Mouse (Mus musculus): ENCODE data around the gene Invs. TPM values are rescaled to one million over a fixed set of nuclear protein-coding genes. Genes with fewer than 3 reads are reported as not detected.

The Invs gene
- total RNA-seq (2017) = 10.6 and 12.2 TPM in 2 replicates

DNA sequence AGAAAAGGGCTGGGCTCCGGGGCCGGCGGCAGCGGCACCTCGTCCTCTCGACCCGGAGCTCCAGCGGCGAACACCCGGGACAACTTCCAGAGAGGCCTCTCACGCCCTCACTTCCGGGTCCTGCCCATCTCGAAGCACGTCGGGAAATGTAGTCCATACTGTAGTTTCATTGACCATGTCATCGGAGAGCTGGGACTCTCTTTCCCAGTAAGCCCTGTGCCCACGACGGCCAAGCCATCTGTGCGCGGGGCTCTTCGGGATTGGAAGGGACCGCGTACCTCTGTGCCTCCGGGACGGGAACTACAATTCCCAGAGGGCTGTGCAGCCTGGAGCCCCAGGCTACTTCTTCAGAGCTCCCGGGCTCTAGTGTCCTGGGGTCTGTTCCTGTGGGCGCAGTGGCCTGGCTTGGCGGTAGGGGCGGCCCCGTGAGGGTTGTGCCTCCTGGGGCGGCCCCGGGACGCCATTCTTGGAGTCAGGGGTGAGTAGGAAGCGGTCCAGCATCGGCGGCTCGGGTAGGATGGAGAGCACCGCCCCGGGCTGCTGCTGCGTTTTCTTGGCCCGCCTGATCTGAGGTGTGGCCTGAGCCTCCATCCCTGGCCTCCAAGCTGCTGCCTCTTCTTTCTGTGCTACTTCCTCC lies at the start of gene Invs, which contains the start of gene Erp44:
Invs (plus strand) TSS at position 263 of the 637 bp plus-strand sequence.
Erp44 (minus strand) TSS at position 61 of the 637 bp plus-strand sequence.
- peak; percentile 99 for ATAC-seq (ENCODE audit: extremely low read depth, insufficient number of reproducible peaks, low FRiP score, poor library complexity, severe bottlenecking)

DNA sequence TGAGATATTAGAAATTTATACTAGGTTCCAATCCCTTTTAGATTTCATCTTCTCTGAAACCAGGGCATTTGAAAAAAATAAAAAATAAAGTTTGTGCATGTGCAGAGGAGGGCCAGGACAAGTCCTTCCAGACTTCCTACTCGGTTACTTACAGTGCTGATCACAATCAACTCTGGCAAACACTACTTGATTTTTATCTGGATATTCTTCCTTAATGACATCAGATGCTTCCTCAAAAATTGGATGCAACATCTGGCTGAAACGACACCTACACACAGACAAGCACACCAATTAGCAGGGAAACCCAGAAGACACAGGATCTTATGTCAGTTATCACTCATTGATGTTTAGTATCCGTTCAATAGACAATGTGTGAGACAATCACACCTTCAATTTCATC lies 42.8 kb upstream of the Invs start:
- no peak for ATAC-seq (ENCODE audit: extremely low read depth, insufficient number of reproducible peaks, low FRiP score, poor library complexity, severe bottlenecking)

DNA sequence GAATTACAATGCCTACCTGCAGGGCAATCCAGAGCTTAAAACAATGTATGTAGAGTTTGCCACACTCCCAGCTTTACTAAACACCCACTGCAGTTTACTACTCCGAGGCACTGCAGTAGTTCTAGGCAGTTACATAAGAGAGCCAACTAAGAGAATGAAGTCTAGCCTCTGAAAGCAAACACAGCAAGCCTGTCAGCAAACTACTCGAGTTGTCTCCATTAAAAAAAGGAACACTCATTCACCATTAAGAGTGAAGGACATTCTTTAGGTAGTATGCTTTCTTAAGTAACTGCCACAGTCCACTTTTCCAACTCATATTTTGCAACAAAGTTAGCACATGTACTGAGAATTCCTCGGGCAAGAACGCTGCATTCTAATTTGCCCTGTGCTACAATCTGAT lies 40.5 kb upstream of the Invs start:
- ATAC-seq (ENCODE audit: extremely low read depth, insufficient number of reproducible peaks, low FRiP score, poor library complexity, severe bottlenecking) = no peak

DNA sequence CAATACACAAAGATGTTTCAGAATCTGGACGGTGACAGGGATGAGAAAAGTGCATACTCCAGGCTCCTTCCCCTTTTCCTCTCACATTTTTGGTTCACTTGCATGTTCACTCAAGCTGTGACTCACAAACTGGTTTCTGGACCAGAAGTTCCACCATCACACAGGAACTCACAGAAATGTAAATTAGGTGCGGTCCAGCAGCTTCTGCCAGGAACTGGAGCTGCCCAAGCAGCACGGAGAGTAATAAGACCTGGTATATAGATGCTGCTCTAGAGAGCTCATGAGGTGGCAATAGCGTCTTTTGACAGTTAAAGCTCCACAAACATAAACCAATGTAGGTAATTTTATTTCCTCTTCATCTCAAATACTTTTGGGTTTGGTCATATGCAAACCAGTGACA lies 37.1 kb upstream of the Invs start:
- peak; percentile 93 for ATAC-seq (ENCODE audit: extremely low read depth, insufficient number of reproducible peaks, low FRiP score, poor library complexity, severe bottlenecking)

DNA sequence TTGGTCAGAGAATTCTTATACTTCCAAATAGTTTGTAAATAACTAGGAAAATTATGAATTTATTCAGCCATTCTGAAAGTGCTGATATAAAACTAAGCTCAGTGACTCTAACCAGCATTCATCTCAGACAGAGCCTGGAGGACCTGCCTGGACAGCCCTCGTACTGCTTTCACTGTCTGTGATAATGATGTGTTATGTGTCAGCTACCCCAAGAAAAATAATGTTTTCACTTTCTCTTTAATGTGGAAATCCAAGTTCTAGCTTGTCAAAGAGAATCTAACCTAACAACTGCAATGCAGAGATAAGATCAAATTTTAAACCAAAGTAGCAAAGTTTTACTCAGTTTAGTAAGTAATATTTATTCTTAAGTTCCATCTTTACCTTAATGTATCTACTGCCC lies 35.8 kb upstream of the Invs start:
- no peak for ATAC-seq (ENCODE audit: extremely low read depth, insufficient number of reproducible peaks, low FRiP score, poor library complexity, severe bottlenecking)

DNA sequence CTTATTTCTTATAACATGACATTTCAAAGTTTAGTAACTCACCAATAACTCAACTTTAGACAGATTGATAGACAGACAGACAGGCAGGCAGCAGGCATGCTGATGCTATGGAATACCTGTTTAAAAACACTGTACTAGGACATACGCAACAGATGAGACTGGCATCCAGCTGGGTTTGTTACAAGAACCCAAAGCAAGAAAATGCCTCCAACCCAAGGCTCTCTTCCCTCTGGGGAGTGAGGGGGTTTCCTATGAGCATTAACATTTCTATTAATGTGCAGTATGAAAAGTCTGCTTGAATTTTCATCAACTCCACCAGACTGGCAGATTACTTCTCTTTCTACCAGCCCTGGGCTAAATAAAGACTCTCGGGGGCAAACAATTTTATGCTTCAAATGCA lies 35.3 kb upstream of the Invs start:
- ATAC-seq (ENCODE audit: extremely low read depth, insufficient number of reproducible peaks, low FRiP score, poor library complexity, severe bottlenecking) = no peak

DNA sequence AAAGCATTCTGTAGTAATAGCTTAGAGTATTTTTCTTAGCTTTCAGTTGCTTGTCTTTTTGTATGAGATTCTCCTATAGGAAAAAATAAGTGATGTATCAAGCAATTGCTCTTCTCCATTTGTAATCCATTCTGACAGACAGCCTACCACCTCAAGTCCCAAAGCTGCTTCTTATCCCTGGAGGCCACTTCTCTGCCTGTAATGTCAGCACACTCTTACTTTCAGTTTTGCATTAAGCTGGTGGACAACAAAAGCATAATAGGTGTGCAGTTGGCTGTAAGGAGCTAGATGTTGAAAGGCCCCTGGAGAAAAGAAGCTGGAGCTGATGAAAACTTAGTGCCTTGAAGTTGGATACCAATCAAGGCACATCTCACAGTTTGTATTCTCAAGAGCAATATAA lies 26.3 kb upstream of the Invs start:
- ATAC-seq (ENCODE audit: extremely low read depth, insufficient number of reproducible peaks, low FRiP score, poor library complexity, severe bottlenecking) = 0 out of 2 replicates have a peak, but pooled peaks have one; percentile 30

DNA sequence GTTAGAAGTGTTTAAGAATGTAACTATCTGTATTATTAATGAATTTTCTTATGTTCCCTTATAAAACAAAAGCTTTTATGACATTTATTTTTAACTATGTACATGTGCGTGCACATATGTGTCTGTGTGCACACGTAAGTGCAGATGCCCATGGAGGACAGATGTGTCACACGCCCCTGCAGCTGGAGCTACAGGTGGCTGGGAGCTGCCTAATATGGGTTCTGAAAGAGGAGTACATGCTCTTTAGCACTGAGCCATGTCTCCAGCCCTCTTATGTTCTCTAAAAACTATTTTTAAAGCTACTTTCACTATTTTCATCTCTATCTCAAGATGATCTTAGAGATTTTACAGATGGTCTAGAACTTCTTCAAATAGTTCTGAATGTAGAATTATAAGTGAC lies 21.5 kb upstream of the Invs start:
- no peak for ATAC-seq (ENCODE audit: extremely low read depth, insufficient number of reproducible peaks, low FRiP score, poor library complexity, severe bottlenecking)

DNA sequence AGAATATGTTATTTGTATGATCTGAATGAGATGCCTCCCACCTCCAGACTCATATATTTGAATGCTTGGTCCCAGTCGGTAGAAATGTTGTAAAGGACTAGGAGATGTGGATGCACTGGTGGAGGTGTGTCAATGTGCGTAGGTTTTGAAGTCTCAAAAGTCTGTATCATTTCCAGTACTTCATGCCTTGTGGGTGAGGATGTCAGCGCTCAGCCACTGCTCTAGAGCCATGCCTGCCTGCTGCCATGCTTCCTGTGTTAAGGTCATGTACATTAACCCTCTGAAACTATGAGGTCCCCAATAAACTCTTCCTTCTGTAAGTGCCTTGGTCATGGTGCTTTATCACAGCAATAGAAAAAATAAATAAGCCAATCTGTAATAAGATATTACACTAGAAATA lies 11.9 kb upstream of the Invs start:
- ATAC-seq (ENCODE audit: extremely low read depth, insufficient number of reproducible peaks, low FRiP score, poor library complexity, severe bottlenecking) = no peak

DNA sequence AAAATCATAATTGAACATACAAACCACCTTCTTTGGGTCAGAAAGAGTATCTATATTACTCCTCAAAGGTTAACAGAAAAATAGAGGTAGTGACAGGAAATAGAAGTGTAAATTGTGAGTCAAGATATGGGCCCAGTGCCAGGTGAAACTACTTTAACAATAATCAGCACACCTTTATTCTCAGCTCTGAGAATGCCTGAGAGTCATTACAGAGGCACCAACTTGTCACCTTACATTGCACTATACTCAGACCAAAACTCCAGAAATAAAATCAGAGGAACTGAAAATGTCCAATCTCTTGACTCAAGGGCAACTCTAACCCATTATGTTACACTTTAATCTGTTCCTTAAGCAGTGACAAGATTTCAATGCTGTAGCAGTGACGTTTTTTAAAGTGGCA lies 11.4 kb upstream of the Invs start:
- no peak for ATAC-seq (ENCODE audit: extremely low read depth, insufficient number of reproducible peaks, low FRiP score, poor library complexity, severe bottlenecking)

DNA sequence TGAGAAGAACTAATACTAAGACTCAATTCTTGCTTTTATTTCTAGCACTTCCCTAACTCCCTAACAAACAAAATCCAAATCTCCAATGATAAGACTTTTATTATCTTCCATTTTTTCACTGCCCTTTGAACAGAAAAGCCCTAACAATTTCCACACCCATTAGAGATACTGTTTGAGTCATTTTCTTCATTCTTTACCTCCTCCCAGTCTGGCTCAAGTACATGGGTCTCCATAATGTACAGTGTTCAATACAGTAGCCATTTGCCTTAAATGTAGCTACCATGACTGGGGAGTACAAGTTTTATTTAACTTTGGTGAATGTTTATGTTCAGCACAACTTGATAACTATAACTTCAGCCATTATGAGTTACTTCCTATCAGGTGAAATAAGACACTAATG lies 9.0 kb upstream of the Invs start:
- ATAC-seq (ENCODE audit: extremely low read depth, insufficient number of reproducible peaks, low FRiP score, poor library complexity, severe bottlenecking) = no peak

DNA sequence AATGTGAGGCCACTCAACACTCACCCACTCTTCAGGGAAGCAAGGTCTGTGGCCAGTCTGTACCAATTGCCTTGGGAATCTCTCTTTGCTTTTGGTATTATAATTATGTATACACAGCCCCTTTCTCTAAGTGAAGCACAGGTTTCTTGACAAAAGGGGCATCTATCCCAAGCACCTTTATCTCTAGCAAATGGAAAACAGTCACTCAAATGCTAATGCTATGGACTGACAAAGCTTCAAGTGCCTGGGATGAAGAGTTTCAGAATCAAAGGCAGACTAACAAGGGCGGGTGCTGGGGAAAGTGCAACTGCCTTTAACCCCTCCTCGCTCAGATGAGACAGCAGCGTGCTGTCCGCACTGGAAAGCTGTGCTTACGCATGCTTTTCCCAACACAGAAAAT lies 7.7 kb upstream of the Invs start:
- ATAC-seq (ENCODE audit: extremely low read depth, insufficient number of reproducible peaks, low FRiP score, poor library complexity, severe bottlenecking) = no peak

DNA sequence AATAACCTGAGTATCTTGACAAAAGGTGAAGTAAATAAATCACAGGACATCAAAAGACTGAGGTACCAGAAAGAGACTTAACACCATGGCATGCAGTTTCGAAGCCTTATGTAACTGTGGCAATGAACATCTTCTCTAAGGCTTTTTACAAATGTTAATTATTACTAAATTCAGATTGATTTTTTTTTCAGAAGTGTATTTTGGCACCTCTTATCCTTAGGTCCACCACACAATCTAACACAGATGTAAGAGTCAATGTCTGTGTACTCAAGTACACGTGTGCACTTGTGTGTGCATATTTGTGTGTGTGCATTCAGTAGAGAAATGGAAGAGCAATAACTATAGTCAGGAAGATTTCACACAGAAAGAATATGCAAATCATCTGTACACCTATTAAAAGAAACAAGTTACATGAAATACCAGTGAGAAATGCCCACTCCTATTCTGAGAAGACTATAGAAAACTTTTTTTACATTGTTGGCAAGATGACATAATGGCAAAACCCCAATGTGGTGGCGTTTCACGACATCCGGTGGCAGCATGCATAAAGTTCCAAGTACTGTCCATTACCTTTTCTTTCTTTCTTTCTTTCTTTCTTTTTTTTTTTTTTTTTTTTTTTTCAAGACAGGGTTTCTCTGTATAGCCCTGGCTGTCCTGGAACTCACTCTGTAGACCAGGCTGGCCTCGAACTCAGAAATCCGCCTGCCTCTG lies 6.3 kb upstream of the Invs start:
- no peak for ATAC-seq (ENCODE audit: extremely low read depth, insufficient number of reproducible peaks, low FRiP score, poor library complexity, severe bottlenecking)

DNA sequence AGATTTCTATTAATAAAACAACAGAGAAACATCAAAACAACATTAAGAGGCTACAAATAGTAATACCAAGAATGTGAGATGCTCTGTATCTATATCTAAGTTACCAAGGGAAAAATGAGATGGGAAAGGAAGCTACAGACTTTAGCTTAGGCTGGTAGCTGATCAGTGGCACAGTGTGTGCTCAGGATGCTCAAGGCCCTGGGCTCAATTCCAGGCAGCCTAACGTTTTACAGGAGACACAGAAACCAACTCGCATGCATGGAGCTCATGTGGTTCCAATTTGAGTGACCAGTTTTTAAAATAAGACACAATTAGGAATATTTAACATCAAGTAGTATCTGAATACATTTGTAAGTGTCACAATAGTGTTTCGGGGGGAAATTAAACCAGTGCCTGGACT lies 3.8 kb upstream of the Invs start:
- no peak for ATAC-seq (ENCODE audit: extremely low read depth, insufficient number of reproducible peaks, low FRiP score, poor library complexity, severe bottlenecking)

DNA sequence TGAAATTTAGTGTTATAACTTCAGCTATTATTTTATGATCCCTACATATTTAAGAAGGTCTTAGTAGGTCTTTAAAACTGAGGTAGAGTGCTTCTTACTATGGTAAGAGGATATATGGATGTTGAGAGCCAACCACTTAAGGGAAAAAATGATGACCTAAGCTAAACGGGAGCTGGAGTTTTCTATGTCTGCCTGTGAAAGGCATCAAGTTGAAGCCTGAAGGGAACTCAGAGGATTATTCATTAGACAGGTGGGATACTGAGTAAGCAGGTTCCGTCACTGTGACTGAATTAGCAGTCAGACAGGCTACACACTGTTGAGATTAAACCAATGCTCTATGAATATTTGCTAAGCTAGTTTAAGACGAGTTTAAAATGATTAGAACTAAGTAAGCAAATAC lies 2.5 kb upstream of the Invs start:
- ATAC-seq (ENCODE audit: extremely low read depth, insufficient number of reproducible peaks, low FRiP score, poor library complexity, severe bottlenecking) = no peak

DNA sequence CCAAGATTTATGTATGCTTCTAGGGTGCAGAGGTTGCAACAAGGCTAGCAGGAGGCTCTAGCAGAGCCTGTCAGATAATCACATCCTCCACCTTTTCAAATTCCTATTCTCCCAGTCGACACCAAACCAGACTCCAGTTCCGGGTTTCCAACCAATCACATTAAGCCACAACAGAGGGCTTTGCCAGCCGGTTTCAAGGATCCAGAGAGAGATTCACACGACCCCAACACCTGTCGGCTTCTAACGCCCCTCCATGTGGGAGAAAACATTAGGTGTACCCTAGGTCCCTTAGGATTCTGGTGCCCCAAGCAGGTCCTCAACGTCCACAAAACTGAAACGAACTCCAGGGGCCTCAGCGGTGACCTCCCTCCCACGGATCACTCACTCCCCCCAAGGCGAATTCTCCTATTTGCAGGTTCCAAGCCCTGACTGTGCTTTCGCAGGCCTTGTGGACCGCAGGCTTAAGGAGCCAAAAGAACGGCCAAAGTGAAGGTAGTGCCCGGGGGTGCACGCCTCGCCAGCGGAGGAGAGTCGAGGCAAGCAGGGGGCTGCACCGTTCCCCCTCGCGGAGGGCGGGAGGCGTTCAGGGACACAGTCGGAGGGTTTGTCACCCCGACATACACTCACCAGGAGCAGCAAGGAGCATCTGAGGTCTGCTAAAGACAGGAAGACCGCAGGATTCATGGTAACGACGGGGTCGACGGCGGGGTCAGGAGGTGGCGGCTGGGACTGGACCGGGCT lies 633 bp upstream of the Invs start:
- no peak; the same call in 1 of the 2 replicates for ATAC-seq (ENCODE audit: extremely low read depth, insufficient number of reproducible peaks, low FRiP score, poor library complexity, severe bottlenecking)

DNA sequence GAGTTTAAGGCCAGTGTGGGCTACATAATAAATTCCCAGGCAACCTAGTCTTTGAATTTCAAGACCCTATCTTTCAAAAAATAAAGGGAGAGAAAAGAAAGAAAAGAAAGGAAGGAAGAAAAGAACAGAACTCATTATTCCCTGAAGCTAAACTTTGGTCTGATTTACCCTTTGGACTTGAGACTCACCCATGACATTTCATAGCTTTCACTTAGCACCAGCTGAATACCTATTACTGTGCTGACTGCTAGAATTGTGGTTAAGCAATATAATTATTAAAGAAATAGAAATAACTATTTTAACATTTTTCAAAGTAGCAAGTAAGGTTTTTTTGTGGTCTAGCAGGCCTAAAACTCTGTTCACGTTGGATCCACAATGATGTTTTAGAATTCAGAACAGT lies 1.6 kb downstream of the Invs start:
- no peak for ATAC-seq (ENCODE audit: extremely low read depth, insufficient number of reproducible peaks, low FRiP score, poor library complexity, severe bottlenecking)

DNA sequence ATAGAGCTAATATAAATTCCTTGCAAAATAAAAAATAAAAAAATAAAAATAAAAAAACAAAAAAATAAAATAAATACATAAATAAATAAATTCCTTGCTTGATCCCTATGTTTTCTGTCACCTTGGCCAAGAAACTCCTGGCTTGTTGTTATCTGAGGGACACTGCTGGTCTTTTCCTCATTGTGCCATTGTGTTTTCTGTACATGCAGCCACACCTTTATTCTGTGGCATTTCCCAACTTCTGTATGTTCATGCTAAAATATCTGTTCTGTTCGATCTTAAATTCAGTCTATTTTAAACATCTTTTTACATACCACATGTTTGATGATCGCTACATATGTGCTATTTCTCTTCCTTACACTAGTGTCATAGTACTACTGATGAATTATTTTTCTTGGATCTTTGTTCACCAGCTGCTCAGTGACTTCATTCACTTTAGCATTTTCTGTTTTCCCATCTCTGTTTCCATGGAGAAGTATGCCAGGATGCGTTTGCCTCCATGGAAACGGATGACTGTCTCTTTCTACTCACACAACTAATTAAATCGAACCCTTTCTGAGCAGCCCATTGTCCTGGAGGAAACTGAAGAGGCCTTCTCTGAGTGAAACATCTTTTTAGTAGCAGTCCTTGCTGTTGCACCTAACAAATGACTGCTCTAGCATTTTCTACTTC lies 7.7 kb downstream of the Invs start:
- no peak for ATAC-seq (ENCODE audit: extremely low read depth, insufficient number of reproducible peaks, low FRiP score, poor library complexity, severe bottlenecking)

DNA sequence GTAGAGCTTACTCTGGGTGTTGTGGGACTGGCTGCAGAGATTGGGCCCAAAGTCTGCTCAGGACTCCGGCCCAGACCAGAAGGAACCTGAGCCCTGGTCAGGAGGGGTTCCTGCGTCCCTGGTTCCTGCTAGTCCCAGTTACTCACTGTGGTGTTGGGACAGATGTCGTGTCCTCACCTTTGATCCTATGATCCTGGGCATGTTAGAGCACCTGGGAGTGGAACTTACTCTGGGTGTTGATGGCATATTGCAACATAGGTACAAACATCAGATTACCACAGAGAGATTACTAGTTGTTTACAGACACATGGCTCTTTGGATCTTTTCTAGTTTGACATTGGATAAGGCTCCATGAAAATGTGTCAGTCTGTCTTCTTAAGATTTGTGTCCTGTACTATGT lies 35.3 kb downstream of the Invs start:
- no peak for ATAC-seq (ENCODE audit: extremely low read depth, insufficient number of reproducible peaks, low FRiP score, poor library complexity, severe bottlenecking)

DNA sequence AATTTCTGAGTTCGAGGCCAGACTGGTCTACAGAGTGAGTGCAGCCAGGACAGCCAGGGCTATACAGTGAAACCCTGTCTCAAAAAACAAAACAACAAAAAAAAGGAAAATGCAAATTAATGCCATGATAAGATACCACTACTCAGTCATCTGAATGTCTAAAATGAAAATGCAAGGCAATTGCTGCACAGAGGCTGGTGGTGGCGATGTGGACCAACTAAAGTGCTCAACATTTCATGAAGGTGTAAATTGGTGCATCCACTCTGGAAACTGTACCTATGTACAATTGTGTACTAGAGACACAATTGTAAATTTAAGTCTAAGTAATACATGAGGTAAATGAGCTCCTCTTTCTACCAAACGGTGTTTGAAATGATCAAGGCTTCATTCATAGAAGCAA lies 36.5 kb downstream of the Invs start:
- ATAC-seq (ENCODE audit: extremely low read depth, insufficient number of reproducible peaks, low FRiP score, poor library complexity, severe bottlenecking) = no peak
